Mouse (Mus musculus): ENCODE data around the gene Zfp963. TPM values are rescaled to one million over a fixed set of nuclear protein-coding genes. Genes with fewer than 3 reads are reported as not detected.

Zfp963 gene
- 3.4 TPM for polyA plus RNA-seq (2017; shearing (Covaris generic))

DNA sequence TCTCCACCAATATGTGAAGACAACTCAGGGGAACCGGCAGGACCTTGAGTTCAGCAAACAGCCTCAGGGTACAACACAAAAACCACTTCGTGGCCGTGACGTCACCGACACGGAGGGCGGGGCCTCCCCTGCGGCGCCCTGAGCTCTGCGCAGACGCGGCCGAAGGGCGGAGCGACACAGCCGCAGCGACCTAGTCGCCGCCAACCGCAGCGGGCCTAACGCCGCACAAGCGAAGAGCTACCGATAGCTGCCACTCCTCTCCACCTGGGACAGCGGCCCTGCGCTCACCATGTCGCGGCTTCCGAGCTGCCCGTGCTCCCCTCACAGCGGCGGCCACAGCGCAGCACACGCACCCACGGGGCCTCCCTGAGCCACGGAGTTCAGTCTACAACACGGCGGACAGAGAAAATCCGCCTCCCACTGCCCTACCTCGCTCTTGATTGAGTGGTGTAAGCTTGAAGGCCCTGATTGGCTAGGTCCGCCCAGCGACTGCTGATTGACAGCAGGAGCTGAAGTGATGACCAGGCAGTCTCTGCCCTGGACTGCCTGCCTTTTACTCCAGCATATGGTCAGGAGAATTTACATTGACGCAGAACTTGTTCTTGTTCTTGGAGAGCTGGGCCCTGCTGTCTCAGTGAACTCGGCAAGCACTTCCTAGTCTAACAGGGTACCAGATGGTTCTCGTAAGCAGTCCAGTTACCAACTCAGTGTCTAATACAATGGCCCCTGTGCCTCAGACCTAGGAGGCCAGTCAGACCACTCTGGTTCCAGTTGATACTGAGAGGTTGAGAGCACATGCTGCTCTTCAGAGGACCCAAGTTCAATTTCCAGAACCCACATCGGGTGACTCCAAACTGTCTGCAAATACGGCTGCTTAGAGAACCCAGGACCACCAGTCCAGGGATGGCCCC, at the start of gene Zfp963:
TSS of gene Zfp963 (minus strand) at position 427 of the 911 bp plus-strand sequence.

DNA sequence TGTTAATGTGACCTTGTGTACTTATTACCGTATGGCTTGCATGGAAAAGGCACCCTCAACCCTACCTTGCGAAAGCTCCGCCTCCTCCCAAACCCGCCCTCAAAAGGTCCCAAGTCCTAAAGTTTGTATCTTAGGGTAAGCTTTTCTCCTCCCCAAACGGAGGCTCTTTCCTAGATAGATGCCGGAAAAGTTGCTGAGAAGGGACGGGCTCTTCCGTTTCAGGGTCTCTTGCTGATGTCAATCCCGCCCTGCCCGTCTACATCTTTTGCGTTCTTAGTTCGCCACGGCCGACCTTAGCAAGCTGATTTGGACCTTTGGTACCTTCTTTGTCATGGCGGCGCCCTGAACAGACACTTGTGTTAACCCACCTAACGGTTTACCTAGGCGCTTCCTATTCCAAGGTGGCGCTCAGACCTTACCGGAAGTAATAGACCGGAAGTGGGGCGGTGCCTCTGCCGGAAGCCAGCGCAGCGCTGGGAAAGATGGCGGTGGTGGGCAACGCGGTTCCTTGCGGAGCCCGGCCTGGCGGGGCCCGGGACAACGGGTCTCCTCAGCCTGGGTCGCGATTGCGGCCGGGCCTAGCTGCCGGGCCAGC, 41.1 kb upstream of the Zfp963 start, which contains the start of the genes Atp13a1 and Zfp866:
TSS of gene Atp13a1 (plus strand) at position 391 of the 595 bp plus-strand sequence.
TSS of gene Zfp866 (minus strand) at position 406 of the 595 bp plus-strand sequence.

DNA sequence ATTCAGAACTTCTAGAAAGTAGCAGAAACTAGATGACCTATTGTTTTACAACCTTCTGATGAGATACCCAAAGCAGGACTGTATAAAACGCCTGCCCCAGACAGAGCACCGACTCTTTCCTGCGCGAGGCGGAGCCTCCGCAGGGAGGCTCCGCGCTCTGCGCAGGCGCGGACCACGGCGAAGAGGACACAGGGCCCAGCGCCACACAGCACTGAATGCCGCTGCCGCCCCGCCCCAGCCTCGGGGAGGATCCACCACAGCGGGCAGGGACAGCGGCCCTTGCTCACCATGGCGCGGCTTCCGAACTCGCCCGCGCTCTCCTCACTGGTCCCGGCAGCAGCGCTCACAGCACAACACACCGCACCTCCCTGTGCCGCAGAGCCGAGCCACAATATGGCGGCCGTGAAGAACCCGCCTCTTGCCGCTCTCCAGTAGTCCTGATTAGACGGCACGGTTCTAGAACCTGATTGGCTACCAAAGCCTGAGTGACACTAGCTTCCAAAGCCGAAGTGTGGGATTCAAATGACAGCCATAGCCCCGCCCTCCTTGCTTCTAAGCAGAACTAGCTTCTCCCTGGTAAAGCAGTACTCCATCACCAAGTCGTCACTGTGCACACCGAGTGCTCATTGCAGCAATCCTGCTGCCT, 24.9 kb upstream of the Zfp963 start, which contains the start of gene Gm20422:
TSS of gene Gm20422 (minus strand) at position 384 of the 646 bp plus-strand sequence.

DNA sequence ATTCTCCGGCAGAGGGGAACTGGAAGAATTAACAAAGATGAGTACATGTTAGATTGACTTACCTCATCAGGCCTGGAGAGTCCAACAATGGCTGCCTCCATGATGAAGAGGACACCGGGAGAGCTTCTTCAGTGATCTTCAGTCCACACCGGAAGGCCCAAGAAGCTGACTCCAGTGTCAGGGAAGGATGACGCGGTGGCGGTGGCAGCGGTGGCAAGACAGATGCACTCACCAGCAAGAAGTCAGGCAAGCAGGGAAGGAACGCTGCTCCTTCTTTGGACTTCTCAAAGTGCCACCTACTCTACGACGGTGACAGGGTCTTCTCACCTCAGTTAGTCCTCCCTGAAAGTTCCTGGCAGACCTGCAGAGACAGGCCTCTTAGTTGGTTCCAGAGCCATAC, 39.1 kb downstream of the Zfp963 start, which contains the start of gene Zfp869:
TSS of gene Zfp869 (minus strand) at position 101 of the 400 bp plus-strand sequence.

Other genes starting within 250 kb of the Zfp963 start
- not detected for gene Gm7697, start 227.0 kb downstream of the Zfp963 start, polyA plus RNA-seq (2017; shearing (Covaris generic))
- gene Zfp868, start 124.4 kb downstream of the Zfp963 start, polyA plus RNA-seq (2017; shearing (Covaris generic)) = 47.4 TPM
- gene Zfp964, start 95.5 kb downstream of the Zfp963 start, polyA plus RNA-seq (2017; shearing (Covaris generic)) = not detected
- 100 TPM for gene Zfp869, start 39.2 kb downstream of the Zfp963 start, polyA plus RNA-seq (2017; shearing (Covaris generic))
- gene Gm20422, start 24.9 kb upstream of the Zfp963 start, polyA plus RNA-seq (2017; shearing (Covaris generic)) = not detected
- gene Atp13a1, start 41.2 kb upstream of the Zfp963 start, polyA plus RNA-seq (2017; shearing (Covaris generic)) = 83.2 TPM
- 17.8 TPM for gene Zfp866, start 41.2 kb upstream of the Zfp963 start, polyA plus RNA-seq (2017; shearing (Covaris generic))
- 130 TPM for gene Gmip, start 58.7 kb upstream of the Zfp963 start, polyA plus RNA-seq (2017; shearing (Covaris generic))
- not detected for gene Lpar2, start 72.5 kb upstream of the Zfp963 start, polyA plus RNA-seq (2017; shearing (Covaris generic))
- 15.9 TPM for gene Pbx4, start 82.5 kb upstream of the Zfp963 start, polyA plus RNA-seq (2017; shearing (Covaris generic))
- not detected for gene Cilp2, start 137.7 kb upstream of the Zfp963 start, polyA plus RNA-seq (2017; shearing (Covaris generic))
- gene Tssk6, start 152.2 kb upstream of the Zfp963 start, polyA plus RNA-seq (2017; shearing (Covaris generic)) = 1.4 TPM
- 112 TPM for gene Ndufa13, start 152.6 kb upstream of the Zfp963 start, polyA plus RNA-seq (2017; shearing (Covaris generic))
- not detected for gene Yjefn3, start 152.7 kb upstream of the Zfp963 start, polyA plus RNA-seq (2017; shearing (Covaris generic))
- 133 TPM for gene Gatad2a, start 246.4 kb upstream of the Zfp963 start, polyA plus RNA-seq (2017; shearing (Covaris generic))